In genomic region chr6:53594316-53594715, GRCm38 (mm10) we compare ENCODE assay signal across 16 mouse cellular contexts.
"Had no signal": no experiment of that assay in that cellular context is flagged by ENCODE, and none has a peak within 500 bp of the region (broad histone marks: within the 10 kb centered on the region; RNA-seq: fewer than 3 reads in every experiment).

No protein-coding gene starts in this region.

- H3K27ac ChIP-seq: intestine, embryonic 15.5 days; layer of hippocampus, adult 2 months; liver, embryonic 13.5 days; lung, embryonic 15.5 days; macrophage; stomach, embryonic 15.5 days had no signal

- H3K4me2 ChIP-seq: intestine, embryonic 15.5 days; liver, embryonic 13.5 days; lung, embryonic 15.5 days; stomach, embryonic 15.5 days had no signal

- ATAC-seq: intestine, embryonic 15.5 days; liver, postnatal 0 days had no signal

- H3K27me3 ChIP-seq: intestine, embryonic 15.5 days; liver, embryonic 13.5 days; lung, embryonic 15.5 days; megakaryocyte, embryonic 14.5 days; midbrain, embryonic 12.5 days; stomach, embryonic 15.5 days had no signal

- H3K4me1 ChIP-seq: intestine, embryonic 15.5 days; liver, embryonic 13.5 days; lung, embryonic 15.5 days; stomach, embryonic 15.5 days had no signal

- H3K4me3 ChIP-seq: intestine, embryonic 15.5 days; layer of hippocampus, adult 2 months; liver, embryonic 13.5 days; lung, embryonic 15.5 days; megakaryocyte, embryonic 14.5 days; midbrain, embryonic 12.5 days; stomach, embryonic 15.5 days had no signal

- H3K9me3 ChIP-seq: intestine, embryonic 15.5 days; liver, embryonic 13.5 days; lung, embryonic 15.5 days; midbrain, embryonic 12.5 days; stomach, embryonic 15.5 days had no signal

- H3K36me3 ChIP-seq: intestine, embryonic 15.5 days; liver, embryonic 13.5 days; lung, embryonic 15.5 days; midbrain, embryonic 12.5 days; stomach, embryonic 15.5 days had no signal

- H3K9ac ChIP-seq: intestine, embryonic 15.5 days; liver, embryonic 13.5 days; liver, postnatal 0 days; lung, embryonic 15.5 days; midbrain, embryonic 12.5 days; stomach, embryonic 15.5 days had no signal

- DNase-seq: kidney, adult 18-20 months; kidney, postnatal 25 days; liver; liver, embryonic 13.5 days; liver, postnatal 0 days; lung, postnatal 14 days; right cerebral cortex, postnatal 14 days; thymus, adult 2 months; thymus, postnatal 25 days had no signal
